Mouse (Mus musculus): ENCODE measurements around the gene Syt8. TPM values are rescaled to one million over a fixed set of nuclear protein-coding genes. Genes with fewer than 3 reads are reported as not detected.

The Syt8 gene
- polyA plus RNA-seq, 1 experiment: 2.4 TPM

GRCm38 (mm10) chr7:142478001-142478400 is 43.4 kb downstream of the Syt8 start:
- Histone ChIP-seq H3K4me3 (ENCODE audit: insufficient read depth, low read length) (no peak overlapping the region), H3K27ac (ENCODE audit: insufficient read depth, low read length) (peak overlapping the region; percentile 55; the same call in 1 of the 2 replicates), H3K4me1 (ENCODE audit: control insufficient read depth, insufficient read depth, low read length) (peaks cover 22% of the 10 kb centered on the region)
- TF ChIP-seq CTCF (IDR thresholded peaks at IDR 0.05; ENCODE audit: borderline replicate concordance, insufficient read depth, low read length) (no peak), POLR2A (IDR thresholded peaks at IDR 0.05; ENCODE audit: low read depth, low read length) (no peak)

DNA sequence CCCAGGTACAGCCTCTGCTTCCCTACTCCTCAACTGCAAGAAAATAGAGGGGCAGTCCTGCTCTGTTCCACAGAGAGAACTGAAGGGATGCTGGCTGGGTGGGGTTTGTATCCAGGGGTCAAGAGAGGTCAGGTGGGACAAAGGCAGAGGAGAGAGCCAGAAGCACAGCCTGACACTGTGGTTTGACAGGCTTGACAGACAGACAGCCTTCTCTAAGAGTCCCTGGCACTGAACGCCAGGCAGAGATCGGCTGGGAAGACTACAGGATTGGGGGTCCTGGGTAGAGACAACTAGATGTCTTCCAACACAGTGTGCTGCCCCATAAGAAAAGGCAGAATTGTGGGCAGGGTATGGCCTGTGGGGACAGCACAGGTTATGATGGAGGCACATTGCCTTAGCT is 43.9 kb downstream of the Syt8 start:
- TF ChIP-seq CTCF (IDR thresholded peaks at IDR 0.05; ENCODE audit: borderline replicate concordance, insufficient read depth, low read length): no peak
- no peak for TF ChIP-seq POLR2A (IDR thresholded peaks at IDR 0.05; ENCODE audit: low read depth, low read length)
- peaks cover 26% of the 10 kb centered on the region for H3K4me1 ChIP-seq (ENCODE audit: control insufficient read depth, insufficient read depth, low read length)
- H3K27ac ChIP-seq (ENCODE audit: insufficient read depth, low read length): peak overlapping the region; percentile 12
- no peak overlapping the region for H3K4me3 ChIP-seq (ENCODE audit: insufficient read depth, low read length)

- peak overlapping the region; percentile 96; the same call in 1 of the 2 replicates for H3K27ac ChIP-seq (ENCODE audit: insufficient read depth, low read length)
- no peak for TF ChIP-seq CTCF (IDR thresholded peaks at IDR 0.05; ENCODE audit: borderline replicate concordance, insufficient read depth, low read length)
- TF ChIP-seq POLR2A (IDR thresholded peaks at IDR 0.05; ENCODE audit: low read depth, low read length): no peak
- peaks cover 30% of the 10 kb centered on the region for H3K4me1 ChIP-seq (ENCODE audit: control insufficient read depth, insufficient read depth, low read length)
- no peak overlapping the region for H3K4me3 ChIP-seq (ENCODE audit: insufficient read depth, low read length)
Observed at GRCm38 (mm10) chr7:142479307-142479706, 44.7 kb downstream of the Syt8 start.

DNA sequence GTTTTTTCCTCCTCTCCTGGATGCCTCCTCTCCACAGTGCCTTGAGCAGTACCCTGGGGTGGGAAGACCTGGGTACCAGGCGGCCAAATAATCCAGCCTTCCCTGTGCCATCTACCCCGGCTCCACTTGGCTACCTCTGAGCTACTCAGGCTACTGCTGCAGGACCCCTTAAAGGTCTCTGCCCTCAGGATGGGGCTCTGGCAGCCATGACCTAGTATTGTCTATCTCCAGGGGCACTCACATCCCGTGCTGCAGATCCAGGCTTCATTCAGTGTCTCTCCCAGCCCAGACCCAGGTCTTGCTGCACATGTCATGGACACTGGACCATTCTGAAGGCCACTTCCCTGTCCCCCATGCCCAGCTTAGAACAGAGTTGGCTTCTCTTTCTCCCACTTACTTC is 45.2 kb downstream of the Syt8 start:
- Histone ChIP-seq H3K27ac (ENCODE audit: insufficient read depth, low read length) (peak overlapping the region; percentile 96), H3K4me1 (ENCODE audit: control insufficient read depth, insufficient read depth, low read length) (peaks cover 33% of the 10 kb centered on the region), H3K4me3 (ENCODE audit: insufficient read depth, low read length) (no peak overlapping the region)
- TF ChIP-seq POLR2A (IDR thresholded peaks at IDR 0.05; ENCODE audit: low read depth, low read length): no peak
- no peak for TF ChIP-seq CTCF (IDR thresholded peaks at IDR 0.05; ENCODE audit: borderline replicate concordance, insufficient read depth, low read length)

GRCm38 (mm10) chr7:142480661-142481060 is 46.0 kb downstream of the Syt8 start:
- TF ChIP-seq POLR2A (IDR thresholded peaks at IDR 0.05; ENCODE audit: low read depth, low read length) (no peak), CTCF (IDR thresholded peaks at IDR 0.05; ENCODE audit: borderline replicate concordance, insufficient read depth, low read length) (no peak)
- peaks cover 38% of the 10 kb centered on the region for H3K4me1 ChIP-seq (ENCODE audit: control insufficient read depth, insufficient read depth, low read length)
- H3K4me3 ChIP-seq (ENCODE audit: insufficient read depth, low read length): no peak overlapping the region
- H3K27ac ChIP-seq (ENCODE audit: insufficient read depth, low read length): peak overlapping the region; percentile 96

DNA sequence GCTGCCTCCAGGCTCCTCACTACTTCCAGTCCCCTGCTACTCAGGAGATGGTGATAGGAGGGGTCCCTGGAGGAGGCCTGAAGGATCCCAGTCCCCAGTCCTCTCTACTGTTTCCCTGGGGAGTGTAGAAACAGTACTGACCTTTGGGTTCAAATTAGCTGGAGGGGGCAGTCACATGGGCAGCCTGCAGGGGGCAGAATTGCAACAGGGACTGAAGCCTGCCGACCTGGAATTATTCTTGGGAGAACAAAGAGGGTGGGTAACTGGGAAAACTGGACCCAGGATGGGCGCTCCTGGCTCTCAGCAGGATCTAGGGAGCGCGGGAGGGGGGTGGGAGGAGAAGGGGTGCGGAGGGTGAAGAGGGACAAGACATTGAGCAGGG is 46.5 kb downstream of the Syt8 start:
- TF ChIP-seq CTCF (IDR thresholded peaks at IDR 0.05; ENCODE audit: borderline replicate concordance, insufficient read depth, low read length) (0 out of 2 replicates have a peak, but pooled peaks have one; percentile 40), POLR2A (IDR thresholded peaks at IDR 0.05; ENCODE audit: low read depth, low read length) (0 out of 2 replicates have a peak, but pooled peaks have one; percentile 9)
- Histone ChIP-seq H3K4me3 (ENCODE audit: insufficient read depth, low read length) (no peak overlapping the region), H3K27ac (ENCODE audit: insufficient read depth, low read length) (peak overlapping the region; percentile 96), H3K4me1 (ENCODE audit: control insufficient read depth, insufficient read depth, low read length) (peaks cover 38% of the 10 kb centered on the region)

- Histone ChIP-seq H3K27ac (ENCODE audit: insufficient read depth, low read length) (peak overlapping the region; percentile 96), H3K4me1 (ENCODE audit: control insufficient read depth, insufficient read depth, low read length) (peaks cover 38% of the 10 kb centered on the region), H3K4me3 (ENCODE audit: insufficient read depth, low read length) (no peak overlapping the region)
- TF ChIP-seq POLR2A (IDR thresholded peaks at IDR 0.05; ENCODE audit: low read depth, low read length) (no peak; the same call in 1 of the 2 replicates), CTCF (IDR thresholded peaks at IDR 0.05; ENCODE audit: borderline replicate concordance, insufficient read depth, low read length) (no peak)
Observed at GRCm38 (mm10) chr7:142481568-142482255, 47.1 kb downstream of the Syt8 start.

DNA sequence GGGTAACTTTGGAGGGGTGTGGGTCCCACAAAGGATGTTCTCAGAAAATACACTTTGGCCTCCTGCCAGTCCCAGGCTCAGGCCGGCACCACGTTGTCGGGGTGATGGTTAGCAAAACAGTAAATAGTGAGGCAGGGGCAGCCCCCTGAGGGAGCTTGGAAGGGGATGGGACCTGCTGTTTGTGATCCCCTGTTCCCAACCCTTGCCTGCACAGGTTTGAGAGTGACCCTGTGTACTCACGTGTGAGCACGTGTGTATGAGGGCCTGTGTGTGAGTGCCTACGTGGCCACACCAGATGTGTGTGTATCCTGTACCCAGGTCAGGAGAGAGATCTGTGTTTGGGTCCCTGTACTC is 47.6 kb downstream of the Syt8 start:
- Histone ChIP-seq H3K4me3 (ENCODE audit: insufficient read depth, low read length) (no peak overlapping the region), H3K27ac (ENCODE audit: insufficient read depth, low read length) (peak overlapping the region; percentile 96), H3K4me1 (ENCODE audit: control insufficient read depth, insufficient read depth, low read length) (peaks cover 38% of the 10 kb centered on the region)
- TF ChIP-seq POLR2A (IDR thresholded peaks at IDR 0.05; ENCODE audit: low read depth, low read length) (peak; percentile 38; the same call in 1 of the 2 replicates), CTCF (IDR thresholded peaks at IDR 0.05; ENCODE audit: borderline replicate concordance, insufficient read depth, low read length) (no peak)

GRCm38 (mm10) chr7:142483136-142483535 is 48.5 kb downstream of the Syt8 start:
- Histone ChIP-seq H3K4me1 (ENCODE audit: control insufficient read depth, insufficient read depth, low read length) (peaks cover 38% of the 10 kb centered on the region), H3K27ac (ENCODE audit: insufficient read depth, low read length) (peak overlapping the region; percentile 96), H3K4me3 (ENCODE audit: insufficient read depth, low read length) (no peak overlapping the region)
- no peak for TF ChIP-seq CTCF (IDR thresholded peaks at IDR 0.05; ENCODE audit: borderline replicate concordance, insufficient read depth, low read length)
- no peak for TF ChIP-seq POLR2A (IDR thresholded peaks at IDR 0.05; ENCODE audit: low read depth, low read length)

GRCm38 (mm10) chr7:142484780-142485179 is 50.1 kb downstream of the Syt8 start:
- TF ChIP-seq CTCF (IDR thresholded peaks at IDR 0.05; ENCODE audit: borderline replicate concordance, insufficient read depth, low read length) (no peak), POLR2A (IDR thresholded peaks at IDR 0.05; ENCODE audit: low read depth, low read length) (no peak)
- Histone ChIP-seq H3K4me3 (ENCODE audit: insufficient read depth, low read length) (no peak overlapping the region), H3K27ac (ENCODE audit: insufficient read depth, low read length) (peak overlapping the region; percentile 96), H3K4me1 (ENCODE audit: control insufficient read depth, insufficient read depth, low read length) (peaks cover 38% of the 10 kb centered on the region)
